Mouse (Mus musculus) ZHBTc4 (cell line): ENCODE measurements around the gene Dctn1.

Experiments used
- DNase-seq: peaks from one replicate; pipeline ENCODE4 v3.0.0-alpha.2; 2011; ENCODE audit warnings: low read depth, low spot score

The Dctn1 gene

GRCm38 (mm10) chr6:83169872-83170271, 4.2 kb downstream of the Dctn1 start:
- DNase-seq: no peak

- no peak for DNase-seq
Observed at GRCm38 (mm10) chr6:83171063-83171462, 5.3 kb downstream of the Dctn1 start.

GRCm38 (mm10) chr6:83172240-83172920, 6.7 kb downstream of the Dctn1 start:
- DNase-seq: no peak

GRCm38 (mm10) chr6:83175996-83176395, 10.3 kb downstream of the Dctn1 start:
- DNase-seq: no peak

- no peak for DNase-seq
Observed at GRCm38 (mm10) chr6:83179390-83180117, 13.8 kb downstream of the Dctn1 start.

- no peak for DNase-seq
Observed at GRCm38 (mm10) chr6:83180605-83181004, 14.9 kb downstream of the Dctn1 start.

GRCm38 (mm10) chr6:83184858-83185435, 19.2 kb downstream of the Dctn1 start:
- peak; percentile 34 for DNase-seq

GRCm38 (mm10) chr6:83185895-83186861, 20.5 kb downstream of the Dctn1 start:
- peak; percentile 90 for DNase-seq

GRCm38 (mm10) chr6:83186946-83187345, 21.2 kb downstream of the Dctn1 start:
- DNase-seq: no peak

GRCm38 (mm10) chr6:83193571-83193970, 27.9 kb downstream of the Dctn1 start:
- no peak for DNase-seq

- peak; percentile 77 for DNase-seq
Observed at GRCm38 (mm10) chr6:83197345-83198004, 31.8 kb downstream of the Dctn1 start.

GRCm38 (mm10) chr6:83203320-83203719, 37.6 kb downstream of the Dctn1 start:
- no peak for DNase-seq

- DNase-seq: no peak
Observed at GRCm38 (mm10) chr6:83205851-83206250, 40.1 kb downstream of the Dctn1 start.

- no peak for DNase-seq
Observed at GRCm38 (mm10) chr6:83206321-83206720, 40.6 kb downstream of the Dctn1 start.

- no peak for DNase-seq
Observed at GRCm38 (mm10) chr6:83207361-83208049, 41.8 kb downstream of the Dctn1 start.

GRCm38 (mm10) chr6:83208050-83208400, 42.3 kb downstream of the Dctn1 start:
- no peak for DNase-seq

GRCm38 (mm10) chr6:83210495-83210894, 44.8 kb downstream of the Dctn1 start:
- no peak for DNase-seq

GRCm38 (mm10) chr6:83211526-83211925, 45.8 kb downstream of the Dctn1 start:
- DNase-seq: no peak

- DNase-seq: peak; percentile 81
Observed at GRCm38 (mm10) chr6:83215002-83215666, 49.4 kb downstream of the Dctn1 start.

- no peak for DNase-seq
Observed at GRCm38 (mm10) chr6:83219814-83220213, 54.1 kb downstream of the Dctn1 start, which contains the start of gene Slc4a5. Slc4a5 (plus strand) TSS chr6:83219828.
